Mouse (Mus musculus) liver, postnatal 0 days (tissue): ENCODE measurements around the gene Cep128.

Experiments used
- CTCF ChIP-seq: sonication (generic); IDR thresholded peaks from 2 replicates; pipeline ENCODE4 v1.5.1; 2016; ENCODE audit warnings: antibody characterized with exemption, low read depth
- EP300 ChIP-seq: IDR thresholded peaks from 2 replicates; pipeline ENCODE4 v1.6.1; 2016; ENCODE audit warnings: antibody characterized with exemption, low read depth, mild to moderate bottlenecking

DNA sequence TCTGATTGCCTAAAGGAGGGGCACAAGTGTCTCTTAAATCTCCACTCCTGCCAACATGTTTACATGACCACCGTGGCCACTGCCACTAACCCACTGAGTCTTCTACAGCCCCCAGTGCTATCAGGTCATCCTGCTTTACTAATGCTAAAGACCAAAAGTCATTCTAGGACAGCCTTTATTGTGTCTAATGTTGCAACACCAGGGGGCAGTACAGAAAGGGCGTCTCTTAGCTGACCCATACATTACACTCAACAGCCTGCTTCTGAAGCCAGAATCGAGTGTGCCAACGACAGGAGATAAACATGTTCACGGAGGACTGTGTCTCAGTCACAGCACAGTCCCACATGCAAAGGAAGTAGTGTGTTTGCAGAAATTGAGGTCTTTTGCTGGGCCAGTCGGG, 30.9 kb upstream of the Cep128 start:
- TF ChIP-seq CTCF (peak; percentile 14; the same call in 1 of the 2 replicates), EP300 (no peak)
